Mouse (Mus musculus) midbrain, embryonic 12.5 days (tissue): ENCODE results near the gene Kif20b. TPM values are rescaled to one million over a fixed set of nuclear protein-coding genes. Genes with fewer than 3 reads are reported as not detected.

ENCODE experiments used
- microRNA counts: library from miRNA; unstranded; fragments of <30 nt; microRNA quantifications from one replicate; lab custom pipeline; 2017
- microRNA-seq: library from miRNA; unstranded; fragments of <30 nt; microRNA quantifications from one replicate; pipeline ENCODE4, GENCODE M21; 2017
- polyA plus RNA-seq: library from polyadenylated mRNA; unstranded; fragments of >200 nt; fragmentation: Nextera tagmentation; extraction: Ambion mirVana; gene quantifications from 2 replicates; pipeline ENCODE4 v1.2.1, GENCODE M21; 2016

The Kif20b gene
- polyA plus RNA-seq, 1 experiment from 2014 or later, result 73.5 TPM

MicroRNAs encoded within 50 kb of the gene (microRNA counts, 519-probe panel; counts per million panel counts)
- microRNA mmu-miR-1950 (lab: Ali Mortazavi, UCI), result not detected

Small RNA genes lying within 50 kb of the gene (microRNA-seq; reads per million reads assigned to microRNA genes)
- gene Mir1950, result not detected

Other genes with a start within 250 kb of the Kif20b start
- 3.1 and 3.6 TPM in 2 replicates for gene Slc16a12, start 175.1 kb upstream of the Kif20b start, polyA plus RNA-seq
- gene Pank1, start 42.9 kb upstream of the Kif20b start, polyA plus RNA-seq, result 8.6 and 9.6 TPM in 2 replicates